Mouse (Mus musculus): ENCODE results near the gene Tchh. TPM values are rescaled to one million over a fixed set of nuclear protein-coding genes. Genes with fewer than 3 reads are reported as not detected.
"Not testable (repeated sequence)": the region's sequence is repeated elsewhere in the genome, so short reads cannot be mapped to it uniquely, and the experiment has no call there.

Gene Tchh
- polyA plus RNA-seq, 1 experiment from 2014 or later, result 0.30 TPM

DNA sequence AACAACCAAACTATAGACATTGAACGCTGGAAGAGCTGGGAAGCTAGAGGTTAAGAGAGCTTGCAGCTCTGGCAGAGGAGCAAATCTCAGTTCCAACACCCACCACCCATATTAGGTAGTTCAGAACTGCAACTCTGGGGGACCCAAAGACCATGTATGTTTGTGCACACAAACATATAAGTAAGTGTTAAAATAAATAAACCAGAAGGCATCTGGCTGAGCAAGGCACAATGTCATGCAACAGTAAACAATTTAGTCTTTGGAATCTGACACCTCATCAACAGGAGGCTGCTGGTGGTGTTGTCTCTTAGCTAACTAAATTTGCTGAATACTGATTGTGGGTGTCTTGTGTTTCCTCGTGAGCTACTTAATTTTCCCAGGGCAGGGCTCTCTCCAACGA, 24.4 kb downstream of the Tchh start:
- Histone ChIP-seq H3K27ac (no peak overlapping the region), H3K36me3 (replicated peaks) (no peaks in the 10 kb centered on the region), H3K27me3 (ENCODE audit: poor library complexity, severe bottlenecking) (no peaks in the 10 kb centered on the region), H3K9me3 (no peaks in the 10 kb centered on the region), H3K4me3 (no peak overlapping the region), H3K4me1 (no peaks in the 10 kb centered on the region)
- DNase-seq (ENCODE audit: extremely low spot score, low spot score), result no peak
- WGBS, result 80% methylated on average over 3 of the region's 3 CpGs

- no peak for DNase-seq (ENCODE audit: extremely low spot score, low spot score)
- Histone ChIP-seq H3K4me3 (no peak overlapping the region), H3K27me3 (ENCODE audit: poor library complexity, severe bottlenecking) (no peaks in the 10 kb centered on the region), H3K27ac (no peak overlapping the region), H3K36me3 (replicated peaks) (no peaks in the 10 kb centered on the region), H3K4me1 (no peaks in the 10 kb centered on the region), H3K9me3 (no peaks in the 10 kb centered on the region)
- WGBS, result 96% methylated on average over 4 of the region's 4 CpGs
Measured at GRCm38 (mm10) chr3:93467130-93467529, 25.0 kb downstream of the Tchh start.

DNA sequence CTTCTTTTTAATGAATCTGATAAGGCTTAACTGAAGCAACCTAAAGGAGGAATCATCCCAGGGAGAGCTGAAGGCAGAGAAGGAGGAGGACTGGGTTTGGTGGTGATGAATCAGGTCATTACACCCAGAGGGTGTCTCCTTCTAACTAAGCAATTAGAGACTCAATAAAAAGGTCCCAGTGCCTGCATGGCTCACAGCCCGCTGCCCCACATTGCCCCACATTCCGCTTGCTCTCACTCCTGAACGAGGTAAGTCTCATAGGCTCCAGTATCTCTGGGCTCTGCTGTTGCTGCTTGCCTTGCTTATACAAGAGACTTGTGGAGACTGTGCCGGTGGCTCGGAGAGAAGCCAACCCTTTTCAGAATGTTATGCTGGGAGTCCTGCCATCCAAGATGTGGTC, 26.4 kb downstream of the Tchh start, which contains the start of gene Tchhl1:
Gene Tchhl1 (plus strand): TSS at position 194 of the 400 bp plus-strand sequence.
- no peaks in the 10 kb centered on the region for H3K9me3 ChIP-seq
- 72% methylated on average over 5 of the region's 5 CpGs for WGBS
- no peak within 1 kb of the TSS for H3K27ac ChIP-seq
- H3K27me3 ChIP-seq (ENCODE audit: poor library complexity, severe bottlenecking), result no peaks in the 10 kb centered on the region
- H3K4me3 ChIP-seq, result no peak within 1 kb of the TSS
- no peaks in the 10 kb centered on the region for H3K36me3 ChIP-seq (replicated peaks)
- no peaks in the 10 kb centered on the region for H3K4me1 ChIP-seq
- no peak for DNase-seq (ENCODE audit: extremely low spot score, low spot score)

- 83% methylated on average over 3 of the region's 3 CpGs for WGBS
- Histone ChIP-seq H3K9me3 (no peaks in the 10 kb centered on the region), H3K4me1 (no peaks in the 10 kb centered on the region), H3K36me3 (replicated peaks) (no peaks in the 10 kb centered on the region), H3K4me3 (no peak overlapping the region), H3K27me3 (ENCODE audit: poor library complexity, severe bottlenecking) (no peaks in the 10 kb centered on the region), H3K27ac (no peak overlapping the region)
- no peak for DNase-seq (ENCODE audit: extremely low spot score, low spot score)
Measured at GRCm38 (mm10) chr3:93469629-93470028, 27.5 kb downstream of the Tchh start.

- no peaks in the 10 kb centered on the region for H3K36me3 ChIP-seq (replicated peaks)
- H3K4me1 ChIP-seq, result no peaks in the 10 kb centered on the region
- H3K27me3 ChIP-seq (ENCODE audit: poor library complexity, severe bottlenecking), result no peaks in the 10 kb centered on the region
- DNase-seq (ENCODE audit: extremely low spot score, low spot score), result no peak
- no peak overlapping the region for H3K27ac ChIP-seq
- 96% methylated on average over 1 of the region's 1 CpGs for WGBS
- no peak overlapping the region for H3K4me3 ChIP-seq
- H3K9me3 ChIP-seq, result no peaks in the 10 kb centered on the region
Measured at GRCm38 (mm10) chr3:93480053-93480452, 37.9 kb downstream of the Tchh start.

GRCm38 (mm10) chr3:93481982-93482616, 40.0 kb downstream of the Tchh start:
- H3K27me3 ChIP-seq (ENCODE audit: poor library complexity, severe bottlenecking), result no peaks in the 10 kb centered on the region
- no peaks in the 10 kb centered on the region for H3K9me3 ChIP-seq
- DNase-seq (ENCODE audit: extremely low spot score, low spot score), result no peak
- WGBS, result 81% methylated on average over 2 of the region's 2 CpGs
- H3K4me3 ChIP-seq, result no peak overlapping the region
- H3K27ac ChIP-seq, result no peak overlapping the region
- no peaks in the 10 kb centered on the region for H3K36me3 ChIP-seq (replicated peaks)
- no peaks in the 10 kb centered on the region for H3K4me1 ChIP-seq

GRCm38 (mm10) chr3:93485611-93486010, 43.5 kb downstream of the Tchh start:
- no peaks in the 10 kb centered on the region for H3K27me3 ChIP-seq (ENCODE audit: poor library complexity, severe bottlenecking)

DNA sequence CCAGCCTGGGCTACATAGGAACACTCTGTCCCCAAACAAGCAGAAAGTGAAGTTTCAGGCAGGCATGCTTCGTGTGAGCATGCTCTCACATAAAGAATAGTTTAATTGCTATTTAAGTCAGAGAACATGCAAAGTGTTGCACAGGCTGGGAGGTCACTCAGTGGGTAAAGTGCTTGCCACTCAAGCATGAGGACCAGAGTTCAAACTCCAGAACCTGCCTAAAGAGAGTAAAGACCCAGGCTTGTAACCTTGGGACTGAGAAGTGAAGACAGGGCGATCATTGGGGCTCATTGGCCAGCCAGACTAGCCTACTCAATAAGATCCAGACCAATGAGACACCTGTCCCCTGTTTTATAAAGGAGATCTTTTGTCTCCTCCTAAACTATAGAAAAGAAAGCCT, 46.4 kb downstream of the Tchh start:
- WGBS, result 88% methylated on average over 2 of the region's 2 CpGs
- H3K27me3 ChIP-seq (ENCODE audit: poor library complexity, severe bottlenecking), result no peaks in the 10 kb centered on the region
- no peak for DNase-seq (ENCODE audit: extremely low spot score, low spot score)
- H3K27ac ChIP-seq, result no peak overlapping the region
- H3K4me3 ChIP-seq, result no peak overlapping the region
- no peaks in the 10 kb centered on the region for H3K9me3 ChIP-seq
- no peaks in the 10 kb centered on the region for H3K36me3 ChIP-seq (replicated peaks)
- H3K4me1 ChIP-seq, result no peaks in the 10 kb centered on the region

More at GRCm38 (mm10) chr3:93485611-93486010, 43.5 kb downstream of the Tchh start:
- Histone ChIP-seq H3K36me3 (replicated peaks) (no peaks in the 10 kb centered on the region), H3K9me3 (no peaks in the 10 kb centered on the region), H3K4me1 (no peaks in the 10 kb centered on the region), H3K4me3 (no peak overlapping the region), H3K27ac (no peak overlapping the region)
- 90% methylated on average over 3 of the region's 3 CpGs for WGBS
- DNase-seq (ENCODE audit: extremely low spot score, low spot score), result no peak

- H3K4me3 ChIP-seq, result no peak overlapping the region
Measured at GRCm38 (mm10) chr3:93492176-93492575, 50.0 kb downstream of the Tchh start.

DNA sequence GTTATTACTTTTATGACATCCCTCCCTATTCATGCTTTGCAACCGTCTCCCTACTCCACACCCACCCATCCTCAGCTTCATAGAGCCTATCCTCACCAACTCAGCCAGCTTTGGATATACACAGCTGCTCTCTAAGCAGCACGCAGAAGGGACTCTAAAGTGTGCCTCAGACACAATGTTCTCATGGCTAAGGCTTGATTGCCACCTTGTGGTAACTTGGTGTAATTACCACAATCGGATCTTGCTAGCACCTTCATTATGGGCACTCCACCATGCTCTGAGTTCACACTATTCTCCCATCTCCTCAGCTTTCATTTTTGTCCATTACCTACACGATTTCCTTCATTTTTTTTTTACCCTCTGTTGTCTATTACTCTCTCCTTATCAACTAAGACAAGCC, 51.9 kb downstream of the Tchh start:
- Histone ChIP-seq H3K4me1 (no peaks in the 10 kb centered on the region), H3K4me3 (no peak overlapping the region), H3K27me3 (ENCODE audit: poor library complexity, severe bottlenecking) (no peaks in the 10 kb centered on the region), H3K27ac (no peak overlapping the region), H3K36me3 (replicated peaks) (no peaks in the 10 kb centered on the region), H3K9me3 (no peaks in the 10 kb centered on the region)
- 2% methylated on average over 4 of the region's 4 CpGs for WGBS
- DNase-seq (ENCODE audit: extremely low spot score, low spot score), result peak; percentile 29

More at GRCm38 (mm10) chr3:93492176-93492575, 50.0 kb downstream of the Tchh start:
- WGBS, result 85% methylated on average over 3 of the region's 3 CpGs
- no peak for DNase-seq (ENCODE audit: extremely low spot score, low spot score)
- H3K27me3 ChIP-seq (ENCODE audit: poor library complexity, severe bottlenecking), result no peaks in the 10 kb centered on the region
- no peaks in the 10 kb centered on the region for H3K9me3 ChIP-seq
- no peak overlapping the region for H3K27ac ChIP-seq
- no peaks in the 10 kb centered on the region for H3K4me1 ChIP-seq
- no peaks in the 10 kb centered on the region for H3K36me3 ChIP-seq (replicated peaks)

DNA sequence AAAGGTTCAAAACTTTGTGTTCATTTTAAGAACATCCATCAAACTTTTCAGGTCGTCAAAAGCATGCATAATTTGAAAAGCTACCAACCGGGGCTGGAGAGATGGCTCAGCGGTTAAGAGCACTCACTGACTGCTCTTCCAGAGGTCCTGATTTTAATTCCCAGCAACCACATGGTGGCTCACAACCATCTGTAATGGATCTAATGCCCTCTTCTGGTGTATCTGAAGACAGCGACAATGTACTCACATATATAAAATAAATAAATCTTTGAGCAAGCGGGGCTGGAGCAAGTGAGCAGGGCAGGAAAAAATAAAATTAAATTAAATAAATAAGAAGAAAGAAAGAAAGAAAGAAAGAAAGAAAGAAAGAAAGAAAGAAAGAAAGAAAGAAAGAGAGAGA, 52.6 kb downstream of the Tchh start:
- H3K4me3 ChIP-seq; DNase-seq (ENCODE audit: extremely low spot score, low spot score); H3K36me3 ChIP-seq (replicated peaks); H3K27me3 ChIP-seq (ENCODE audit: poor library complexity, severe bottlenecking); H3K9me3 ChIP-seq; H3K27ac ChIP-seq; H3K4me1 ChIP-seq: not testable (repeated sequence)
- 32% methylated on average over 5 of the region's 5 CpGs for WGBS

DNA sequence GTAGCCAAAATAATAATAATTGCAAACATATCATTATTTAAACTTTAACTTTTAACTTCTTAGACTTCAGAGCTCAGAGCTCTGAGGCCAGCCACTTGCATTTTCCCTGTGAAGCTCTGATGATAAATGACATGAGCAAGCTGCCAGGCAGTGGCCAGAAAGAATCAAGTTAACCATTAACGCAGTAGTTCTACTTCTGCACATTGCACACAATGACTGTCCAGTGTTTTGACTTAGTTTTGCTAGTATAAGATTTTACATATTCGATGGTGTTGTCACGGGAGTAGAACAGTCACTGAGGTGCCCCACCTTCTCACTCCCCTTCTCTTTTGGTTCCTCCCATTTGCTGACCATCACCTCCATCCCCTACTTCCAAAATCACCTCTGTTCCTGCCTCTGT, 55.0 kb downstream of the Tchh start:
- H3K27ac ChIP-seq, result no peak overlapping the region
- no peak for DNase-seq (ENCODE audit: extremely low spot score, low spot score)
- H3K9me3 ChIP-seq, result no peaks in the 10 kb centered on the region
- no peaks in the 10 kb centered on the region for H3K36me3 ChIP-seq (replicated peaks)
- H3K4me1 ChIP-seq, result no peaks in the 10 kb centered on the region
- WGBS, result 87% methylated on average over 3 of the region's 3 CpGs
- H3K4me3 ChIP-seq, result no peak overlapping the region
- H3K27me3 ChIP-seq (ENCODE audit: poor library complexity, severe bottlenecking), result no peaks in the 10 kb centered on the region

All from forebrain, embryonic 10.5 days (tissue).